Comparison of ENCODE assay signal across 8 mouse cellular contexts in the genomic region with DNA sequence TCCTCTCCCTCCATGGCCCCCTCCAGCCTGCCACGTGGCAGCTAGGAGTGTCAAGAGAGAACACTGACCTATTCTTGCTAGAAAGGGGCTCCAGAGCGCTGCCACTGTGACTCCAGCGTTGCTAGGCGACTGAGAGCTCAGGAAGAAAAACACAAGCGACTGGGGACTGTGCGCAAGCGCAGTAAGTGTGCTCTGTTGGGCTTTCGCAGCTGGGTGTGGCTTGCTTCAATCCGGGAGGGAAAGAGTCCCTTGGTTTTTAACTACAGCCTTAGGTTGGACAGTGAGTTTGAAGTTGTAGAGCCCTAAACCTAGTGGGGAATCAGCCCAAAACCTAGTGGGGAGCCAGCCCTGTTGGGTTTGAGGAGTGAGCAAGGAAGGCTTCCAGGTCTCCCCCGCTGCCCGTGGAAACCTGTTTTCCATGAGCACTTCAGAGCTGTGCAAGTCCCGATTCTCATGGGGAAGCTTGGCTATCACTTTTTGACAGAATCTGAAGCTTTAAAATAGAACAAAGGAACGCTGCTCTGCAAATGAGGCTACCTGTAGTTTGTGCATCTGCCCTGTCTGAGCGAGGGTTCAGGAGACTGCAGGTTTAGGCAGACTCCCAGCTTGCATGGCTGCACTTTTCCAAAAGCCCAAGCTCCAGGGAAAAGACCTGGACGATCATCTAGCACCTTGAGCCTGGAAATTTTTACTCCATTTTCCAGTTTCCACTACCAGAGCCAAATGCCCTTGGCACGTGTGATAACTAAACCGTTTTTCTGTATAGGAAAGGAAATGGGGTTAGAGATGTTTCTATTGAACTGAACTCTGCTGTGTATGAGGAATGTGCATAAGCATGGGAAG. TPM values are rescaled to one million over a fixed set of nuclear protein-coding genes. Genes with fewer than 3 reads are reported as not detected.
DNase-seq lines count a peak whose midpoint lies in the region; ATAC-seq and TF ChIP-seq lines count a peak whose summit lies in the region.

A gene (minus strand): TSS at position 77 of the 843 bp plus-strand sequence.

- no peak for TF ChIP-seq CTCF in cortical plate, adult 2 months (IDR thresholded peaks at IDR 0.05; ENCODE audit: extremely low read depth, insufficient read depth, low read length)

- peak; percentile 74 for TF ChIP-seq POLR2A in cortical plate, adult 2 months (IDR thresholded peaks at IDR 0.05; ENCODE audit: extremely low read depth, insufficient read depth, low read length)

- DNase-seq in adrenal gland, adult 8-10 months = peak; percentile 77
- DNase-seq in gastrocnemius, postnatal 14 days = peak; percentile 88
- peak; percentile 13 for DNase-seq in induced T-regulatory cell, adult 2 months (ENCODE audit: low read depth)
- peak; percentile 74 to 93 for DNase-seq in left cerebral cortex, adult 8-10 months (ENCODE audit: low spot score in 2 of 2)
- DNase-seq in right cerebral cortex, postnatal 25 days = peak; percentile 84
- DNase-seq in B cell, adult 2 months = no peak

- H3K27ac ChIP-seq in cortical plate, adult 2 months (ENCODE audit: insufficient read depth, low read length) = peak within 1 kb of the TSS; percentile 44

- H3K4me1 ChIP-seq in cortical plate, adult 2 months (ENCODE audit: control insufficient read depth, insufficient read depth, low read length) = no peaks in the 10 kb centered on the region; the same call in 1 of the 2 replicates

- H3K4me3 ChIP-seq in cortical plate, adult 2 months (ENCODE audit: insufficient read depth, low read length) = peak within 1 kb of the TSS; percentile 33

- intact Hi-C loops in gastrocnemius, postnatal 14 days (cut with DNase I; ENCODE audit: low total_unique reads) = no loop called here

- ATAC-seq in megakaryocyte, adult 5-6 weeks (ENCODE audit: poor library complexity, severe bottlenecking) = peak; percentile 27; the same call in 1 of the 2 replicates

RNA-seq across cellular contexts. Expression of the gene that starts here (rescaled TPM):
- under 1 TPM in 3 of 4 experiments, not detected in 1; 0.42 to 0.75 (median 0.67) TPM for total RNA-seq in adrenal gland, adult 8-10 months (2022)
- polyA plus RNA-seq in cortical plate, adult 2 months (2012; rRNA removed) = 0.15 and 0.17 TPM in 2 replicates
- not detected for total RNA-seq in gastrocnemius, postnatal 14 days (2021)
- 1 to 10 TPM in 1 of 4 experiments, under 1 TPM in 2, not detected in 1; 0.38 to 1.4 (median 0.64) TPM for total RNA-seq in left cerebral cortex, adult 8-10 months (2022)
- not detected in 2 replicates for total RNA-seq in megakaryocyte, adult 5-6 weeks (2015)
- total RNA-seq in megakaryocyte, adult 5-6 weeks (2017) = not detected in 2 replicates

Comparison
In these comparisons a context has a peak if more than half of its experiments do, and no peak if none do; other contexts are left out.
1. Peak in DNase-seq in adrenal gland, adult 8-10 months; RNA of the gene not detected or under 1 TPM.
2. Peak in DNase-seq in gastrocnemius, postnatal 14 days; RNA of the gene not detected or under 1 TPM.
3. Peak in ATAC-seq in megakaryocyte, adult 5-6 weeks; RNA of the gene not detected or under 1 TPM.
4. DNase-seq: peak in induced T-regulatory cell, adult 2 months (single experiment), left cerebral cortex, adult 8-10 months (2 of 2) and right cerebral cortex, postnatal 25 days (single experiment); none in B cell, adult 2 months (0 of 2).